Mouse (Mus musculus) inflammation-experienced regulatory T-cells, adult 6 months (primary cell): ENCODE measurements around the gene Naaladl2. TPM values are rescaled to one million over a fixed set of nuclear protein-coding genes. Genes with fewer than 3 reads are reported as not detected.

Experiments
- ATAC-seq: one replicate; pipeline ENCODE4 v1.8.0; 2017
- polyA plus RNA-seq, 3 experiments: library from polyadenylated mRNA; unstranded; fragments of 100-300 nt; shearing (Covaris generic); gene quantifications; one replicate each; pipeline ENCODE4 v1.2.1; 2017

Naaladl2 gene
- polyA plus RNA-seq, 3 experiments from 2014 or later: not detected

DNA sequence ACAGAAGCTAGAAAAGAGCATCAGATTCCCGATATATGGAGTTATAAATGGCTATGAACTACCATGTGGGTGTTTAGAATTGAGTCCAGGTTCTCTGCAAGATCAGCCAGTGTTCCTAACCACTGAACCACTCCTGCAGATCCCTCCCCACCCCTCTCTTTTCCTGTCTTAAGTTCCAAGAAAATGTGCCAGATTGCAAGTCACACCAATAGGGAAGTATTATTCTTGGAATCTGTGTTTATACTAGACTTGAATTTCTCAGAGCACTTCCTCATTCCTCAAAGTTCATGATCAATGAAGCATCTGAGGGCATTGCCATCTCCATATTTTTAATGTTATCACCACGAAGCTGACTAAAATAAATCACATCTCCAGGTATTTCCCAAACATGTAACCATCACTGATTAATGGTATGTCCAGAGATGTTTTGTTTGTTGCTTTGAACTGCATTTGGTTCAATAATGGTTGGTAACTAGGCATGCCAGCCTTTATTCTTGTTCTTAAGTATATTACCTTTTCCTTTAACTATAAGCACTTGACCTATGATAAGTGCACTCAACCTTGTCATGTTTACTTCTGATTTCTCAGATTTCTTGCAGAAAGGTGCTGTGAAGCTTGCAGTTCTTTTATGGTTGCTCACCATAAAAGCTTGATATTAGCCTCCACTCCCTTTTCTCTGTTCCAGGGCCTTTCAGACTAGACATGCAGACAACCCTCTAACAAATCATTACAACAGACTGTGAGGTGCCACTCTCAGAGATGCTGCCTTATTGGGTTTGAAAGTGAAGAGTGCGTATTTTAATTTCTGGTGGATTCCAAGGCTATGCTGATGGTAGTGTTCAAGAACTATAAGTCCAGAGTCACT, 475.8 kb downstream of the Naaladl2 start:
- ATAC-seq: no peak

- ATAC-seq: no peak
These were observed 478.7 kb downstream of the Naaladl2 start for GRCm38 (mm10) chr3:24665408-24665807.

DNA sequence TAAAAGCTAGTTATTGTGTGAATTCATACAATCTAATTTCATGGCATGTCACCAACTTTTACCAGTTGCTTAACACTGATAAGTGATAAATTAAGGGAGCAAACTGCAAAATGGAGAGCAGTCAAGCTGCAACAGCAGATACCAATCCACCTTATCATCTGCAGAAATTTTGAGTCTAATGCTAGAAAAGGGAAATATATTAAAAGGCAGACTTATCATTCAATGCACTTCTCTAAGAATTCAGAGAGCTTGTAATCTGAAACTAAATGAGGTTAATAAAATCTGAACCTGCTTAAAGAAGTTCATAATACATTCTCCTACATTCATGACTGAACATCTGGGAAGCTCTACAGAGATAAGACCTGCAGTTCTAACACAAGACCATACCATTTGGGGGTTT, 480.3 kb downstream of the Naaladl2 start:
- ATAC-seq: no peak

DNA sequence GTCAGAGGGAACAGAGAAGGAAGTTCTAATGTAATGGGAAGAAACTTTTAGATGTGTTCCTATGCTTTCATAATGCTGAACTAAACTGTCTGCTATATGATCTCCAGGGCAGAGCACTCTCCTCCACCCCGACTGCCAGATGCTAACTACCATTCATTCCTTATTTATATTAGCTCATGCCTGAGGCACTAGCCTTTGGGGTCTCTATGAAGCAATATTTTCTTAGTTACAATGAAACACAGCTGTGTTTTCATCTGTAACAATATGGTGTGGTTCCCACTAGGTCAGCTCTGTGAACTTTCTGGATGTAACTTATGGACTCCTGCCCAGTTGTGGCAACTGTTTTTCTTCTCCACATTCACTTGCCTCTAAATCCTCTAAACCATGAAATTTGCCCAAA, 514.0 kb downstream of the Naaladl2 start:
- ATAC-seq: no peak

- no peak for ATAC-seq
These were observed 538.6 kb downstream of the Naaladl2 start for GRCm38 (mm10) chr3:24605485-24605884.

- ATAC-seq: no peak
These were observed 539.2 kb downstream of the Naaladl2 start for GRCm38 (mm10) chr3:24604791-24605320.

GRCm38 (mm10) chr3:24595447-24595846, 548.6 kb downstream of the Naaladl2 start:
- ATAC-seq: no peak

- no peak for ATAC-seq
These were observed 587.4 kb downstream of the Naaladl2 start for GRCm38 (mm10) chr3:24556617-24557016.

- no peak for ATAC-seq
These were observed 590.4 kb downstream of the Naaladl2 start for GRCm38 (mm10) chr3:24553701-24554100.

DNA sequence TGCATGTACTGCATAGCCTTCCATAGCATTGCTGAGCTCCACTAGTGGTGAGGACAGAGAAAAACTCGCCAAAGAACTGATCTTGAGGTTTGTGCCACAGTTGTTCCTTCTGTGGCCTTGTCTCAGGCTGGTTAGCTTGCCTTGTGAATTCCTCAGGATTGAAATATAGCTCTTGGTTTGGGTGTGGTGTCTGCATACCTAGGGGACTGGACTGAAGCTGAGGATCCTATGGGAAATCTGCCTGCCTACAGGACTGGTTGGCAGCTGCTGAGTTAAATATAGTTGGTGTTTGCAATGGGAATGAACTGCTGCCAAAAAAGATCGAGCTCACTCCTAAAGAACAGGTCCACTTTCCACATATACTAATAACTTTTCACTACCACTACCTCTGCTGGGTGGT, 591.4 kb downstream of the Naaladl2 start:
- ATAC-seq: no peak

GRCm38 (mm10) chr3:24533775-24534458, 610.1 kb downstream of the Naaladl2 start:
- ATAC-seq: no peak

DNA sequence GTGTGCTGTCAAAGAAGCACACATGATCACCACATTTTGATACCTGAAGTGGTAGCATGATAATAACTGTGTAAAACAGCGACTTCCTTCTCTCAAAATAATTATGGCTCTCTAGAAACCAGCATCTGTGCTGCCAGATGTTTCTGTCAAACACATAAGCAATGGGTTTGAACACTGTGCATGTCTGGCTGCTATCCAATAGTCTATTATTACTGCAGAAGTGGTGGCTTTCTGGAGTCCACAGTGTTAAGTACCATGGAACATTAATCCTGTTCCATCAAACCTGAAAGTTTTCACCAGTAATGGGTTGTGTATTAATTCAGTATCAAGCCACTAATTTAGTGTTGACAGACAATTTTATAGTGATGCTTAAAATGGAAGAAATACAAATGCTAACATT, 629.1 kb downstream of the Naaladl2 start:
- ATAC-seq: no peak

GRCm38 (mm10) chr3:24486456-24487112, 657.5 kb downstream of the Naaladl2 start:
- ATAC-seq: no peak

- ATAC-seq: no peak
These were observed 680.1 kb downstream of the Naaladl2 start for GRCm38 (mm10) chr3:24463941-24464340.

DNA sequence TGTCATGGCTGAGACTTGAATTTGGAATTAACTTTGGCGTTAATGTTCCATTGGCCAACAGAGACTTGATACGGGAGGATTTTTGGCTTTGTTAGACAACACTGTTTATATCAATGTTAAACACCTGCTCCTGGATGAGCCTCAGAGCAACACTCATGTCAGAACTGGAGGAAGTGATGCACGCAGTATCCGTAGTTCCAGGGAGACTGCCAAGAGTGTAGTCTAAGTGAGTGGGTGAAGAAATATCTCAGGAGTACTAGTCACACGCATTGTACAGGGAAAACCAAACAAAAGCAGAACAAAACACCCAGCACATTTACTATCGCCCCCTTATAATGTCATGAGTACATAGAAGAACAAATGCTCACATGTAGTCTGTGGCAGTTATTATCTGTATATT, 703.4 kb downstream of the Naaladl2 start:
- ATAC-seq: no peak

GRCm38 (mm10) chr3:24432761-24433160, 711.3 kb downstream of the Naaladl2 start:
- no peak for ATAC-seq

- no peak for ATAC-seq
These were observed 752.3 kb downstream of the Naaladl2 start for GRCm38 (mm10) chr3:24391737-24392136.

GRCm38 (mm10) chr3:24391311-24391710, 752.8 kb downstream of the Naaladl2 start:
- no peak for ATAC-seq

DNA sequence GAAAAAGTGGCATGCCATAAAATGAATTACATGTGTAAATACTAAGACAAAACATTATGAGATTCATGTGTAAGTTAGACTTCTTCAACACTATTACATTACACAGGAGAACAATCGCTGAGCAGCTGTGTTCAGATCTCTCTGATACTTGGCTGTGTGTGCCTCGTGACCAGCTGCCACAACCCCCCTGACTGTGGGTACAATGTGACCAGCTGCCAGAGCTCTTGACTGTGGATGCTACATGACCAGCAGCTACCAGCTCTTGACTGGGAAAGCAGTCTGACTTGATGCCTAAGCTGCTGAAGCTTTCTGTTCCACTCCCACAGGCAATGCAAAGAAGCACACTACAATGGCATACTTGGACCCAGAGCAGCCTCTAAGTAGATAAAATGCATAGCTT, 789.1 kb downstream of the Naaladl2 start:
- no peak for ATAC-seq

DNA sequence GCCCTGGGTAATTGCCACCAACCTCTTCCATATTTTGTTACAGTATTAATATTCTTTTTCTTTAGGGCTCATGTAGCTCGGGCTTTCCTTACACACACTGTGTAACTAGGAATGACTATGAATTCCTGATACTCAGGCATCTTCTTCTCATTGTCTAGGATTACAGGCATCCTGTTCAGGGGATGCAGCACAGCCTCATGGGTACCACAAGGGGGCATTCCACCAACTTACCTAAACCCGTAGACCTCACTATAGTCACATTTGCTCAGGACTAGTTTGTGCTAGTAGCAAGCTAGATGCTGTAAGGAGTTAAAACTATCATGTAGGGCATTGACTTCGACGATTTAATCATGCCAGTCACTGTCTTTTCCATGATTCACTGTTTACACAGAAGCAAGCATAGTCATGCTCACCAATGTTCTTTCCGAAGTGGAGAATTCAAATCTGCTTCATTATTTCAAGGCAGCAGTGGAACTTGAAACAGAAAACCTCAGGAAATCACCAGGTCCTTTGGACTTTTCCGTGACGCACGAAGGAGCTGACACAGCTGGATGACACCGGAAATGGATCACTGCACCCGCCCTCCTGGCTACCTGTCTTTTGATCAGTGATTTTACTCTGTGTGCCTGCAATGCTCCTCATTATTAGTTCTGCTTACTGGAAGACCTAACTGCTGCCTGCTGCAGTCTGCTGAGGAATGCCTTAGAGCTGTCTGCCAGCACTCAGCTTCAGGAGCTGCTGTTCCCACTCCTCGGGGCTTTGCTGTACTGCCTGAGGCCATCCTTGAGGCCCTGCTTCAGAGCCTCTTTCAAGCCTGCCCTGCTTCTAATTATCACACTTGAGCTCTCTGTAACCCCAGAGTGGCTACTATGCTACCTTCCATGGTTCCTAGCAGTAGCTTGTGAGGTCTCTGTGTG, 822.3 kb downstream of the Naaladl2 start:
- no peak for ATAC-seq

GRCm38 (mm10) chr3:24314658-24315297, 829.3 kb downstream of the Naaladl2 start:
- no peak for ATAC-seq

GRCm38 (mm10) chr3:24225418-24225817, 918.6 kb downstream of the Naaladl2 start:
- no peak for ATAC-seq
